Comparison of ENCODE assay signal across 8 mouse cellular contexts in the genomic region with DNA sequence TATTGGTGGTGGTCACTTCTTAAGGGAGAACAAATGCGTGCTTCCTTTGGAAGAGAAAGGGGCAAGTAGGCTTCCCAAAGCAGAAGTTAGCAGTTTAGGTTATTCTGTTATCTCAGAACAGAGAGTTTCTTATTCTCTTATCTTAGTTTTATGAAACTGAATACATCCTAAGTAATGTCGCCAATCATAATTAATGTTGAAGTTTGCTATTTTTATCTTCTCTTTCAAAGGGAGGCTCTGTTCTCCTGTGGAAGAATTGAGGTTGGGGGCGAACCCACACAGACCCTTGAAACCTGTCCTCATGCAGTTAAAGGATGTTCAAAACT. TPM values are rescaled to one million over a fixed set of nuclear protein-coding genes. Genes with fewer than 3 reads are reported as not detected.
A peak's percentile ranks its signal among the peaks of the same experiment; 100 is the strongest.
DNase-seq lines count a peak whose midpoint lies in the region; ATAC-seq and TF ChIP-seq lines count a peak whose summit lies in the region.

No protein-coding gene starts in this region.

- H3K27me3 ChIP-seq in heart, postnatal 0 days (ENCODE audit: control insufficient read depth, insufficient read depth, low read length): no peaks in the 10 kb centered on the region
- H3K27me3 ChIP-seq in hindbrain, embryonic 13.5 days: no peaks in the 10 kb centered on the region
- no peaks in the 10 kb centered on the region for H3K27me3 ChIP-seq in midbrain, embryonic 12.5 days

- peak overlapping the region; percentile 84; the same call in 1 of the 2 replicates for H3K27ac ChIP-seq in heart, postnatal 0 days (ENCODE audit: low read depth)
- H3K27ac ChIP-seq in bone marrow, adult 2 months (ENCODE audit: control insufficient read depth, insufficient read depth, low read depth, low read length, poor library complexity): no peak overlapping the region
- peak overlapping the region; percentile 80; the same call in 1 of the 2 replicates for H3K27ac ChIP-seq in hindbrain, embryonic 13.5 days
- peak overlapping the region; percentile 85 for H3K27ac ChIP-seq in midbrain, embryonic 12.5 days (replicated peaks)

- peak overlapping the region; percentile 82 for H3K4me2 ChIP-seq in heart, postnatal 0 days (ENCODE audit: low read depth, low read length)
- H3K4me2 ChIP-seq in hindbrain, embryonic 13.5 days: peak overlapping the region; percentile 74
- H3K4me2 ChIP-seq in midbrain, embryonic 12.5 days (replicated peaks): peak overlapping the region; percentile 76

- intact Hi-C loops in heart, postnatal 36 days (cut with DNase I): loop anchor here (2.0 to 5.0 kb wide), 3 partner anchors 29 to 195 kb away; partner anchors contain the start of genes Psmb1 and Tbp

- H3K9ac ChIP-seq in heart, postnatal 0 days (replicated peaks; ENCODE audit: low read depth, low read length): peak overlapping the region; percentile 56
- H3K9ac ChIP-seq in hindbrain, embryonic 13.5 days: peak overlapping the region; percentile 88
- H3K9ac ChIP-seq in midbrain, embryonic 12.5 days (replicated peaks): peak overlapping the region; percentile 92

- TF ChIP-seq EP300 in heart, postnatal 0 days (IDR thresholded peaks at IDR 0.05; ENCODE audit: low read depth): no peak

- TF ChIP-seq POLR2A in bone marrow, adult 2 months (IDR thresholded peaks at IDR 0.05; ENCODE audit: borderline replicate concordance, control insufficient read depth, low read depth, low read length): no peak

- H3K4me1 ChIP-seq in heart, postnatal 0 days (ENCODE audit: control insufficient read depth, insufficient read depth): peaks cover 8% of the 10 kb centered on the region
- H3K4me1 ChIP-seq in bone marrow, adult 2 months (ENCODE audit: control insufficient read depth, insufficient read depth, low read length): peaks cover 1% of the 10 kb centered on the region; the same call in 1 of the 2 replicates
- H3K4me1 ChIP-seq in hindbrain, embryonic 13.5 days (replicated peaks): peaks cover 18% of the 10 kb centered on the region
- H3K4me1 ChIP-seq in midbrain, embryonic 12.5 days: peaks cover 18% of the 10 kb centered on the region

- H3K36me3 ChIP-seq in heart, postnatal 0 days (replicated peaks; ENCODE audit: control insufficient read depth, insufficient read depth, low read length): peaks cover 23% of the 10 kb centered on the region
- H3K36me3 ChIP-seq in hindbrain, embryonic 13.5 days: peaks cover 25% of the 10 kb centered on the region
- peaks cover 21% of the 10 kb centered on the region for H3K36me3 ChIP-seq in midbrain, embryonic 12.5 days

- no peak for DNase-seq in heart, postnatal 0 days (ENCODE audit: low spot score)
- no peak for DNase-seq in heart, postnatal 36 days
- no peak for DNase-seq in thymus, postnatal 0 days (ENCODE audit: low spot score)
- DNase-seq in cerebellum, postnatal 36 days: no peak

- H3K4me3 ChIP-seq in heart, postnatal 0 days (ENCODE audit: low read depth, low read length): peak overlapping the region; percentile 61
- peak overlapping the region; percentile 10 for H3K4me3 ChIP-seq in bone marrow, adult 2 months (replicated peaks; ENCODE audit: control insufficient read depth, low read depth, low read length)
- H3K4me3 ChIP-seq in hindbrain, embryonic 13.5 days: peak overlapping the region; percentile 88
- H3K4me3 ChIP-seq in midbrain, embryonic 12.5 days: peak overlapping the region; percentile 96

- no peak for TF ChIP-seq CTCF in heart, postnatal 0 days (IDR thresholded peaks at IDR 0.05; ENCODE audit: low read depth)
- no peak for TF ChIP-seq CTCF in bone marrow, adult 2 months (IDR thresholded peaks at IDR 0.05; ENCODE audit: control insufficient read depth, insufficient read depth, low read length)

- WGBS in heart, postnatal 0 days: 38% methylated on average over 3 of the region's 3 CpGs
- WGBS in bone marrow, adult 2 months: 20% methylated on average over 3 of the region's 3 CpGs
- WGBS in hindbrain, embryonic 13.5 days: 58% methylated on average over 3 of the region's 3 CpGs
- whole genome bisulfite sequencing in midbrain, embryonic 12.5 days: 65% methylated on average over 3 of the region's 3 CpGs

- no peaks in the 10 kb centered on the region for H3K9me3 ChIP-seq in heart, postnatal 0 days (replicated peaks; ENCODE audit: control insufficient read depth, low read length)
- no peaks in the 10 kb centered on the region for H3K9me3 ChIP-seq in hindbrain, embryonic 13.5 days
- no peaks in the 10 kb centered on the region for H3K9me3 ChIP-seq in midbrain, embryonic 12.5 days

- no peak for ATAC-seq in heart, postnatal 0 days (ENCODE audit: insufficient read depth, low read depth)
- ATAC-seq in hindbrain, embryonic 13.5 days (ENCODE audit: low FRiP score): no peak
- ATAC-seq in midbrain, embryonic 12.5 days (ENCODE audit: low FRiP score, low read depth): no peak
- no peak for ATAC-seq in CD4-positive, CD25-positive, alpha-beta regulatory T cell, adult 4 months

RNA-seq across cellular contexts. Expression of gene Pdcd2, which starts 0.7 kb away (rescaled TPM):
- total RNA-seq in heart, postnatal 0 days (2014; rRNA removed; ENCODE audit: low replicate concordance): 42.7 and 72.9 TPM in 2 replicates
- 28.5 and 29.6 TPM in 2 replicates for polyA plus RNA-seq in heart, postnatal 0 days (2015; fragmentation: Nextera tagmentation; extraction: Ambion mirVana)
- 10 to 100 TPM; 14.8 to 19.7 TPM for total RNA-seq in heart, postnatal 36 days (2021)
- 15.7 and 39.6 TPM in 2 replicates for polyA plus RNA-seq in bone marrow, adult 2 months (2011; ENCODE audit: insufficient read depth, insufficient read length, low replicate concordance, missing spikeins)
- 70.9 and 76.3 TPM in 2 replicates for polyA plus RNA-seq in hindbrain, embryonic 13.5 days (2015; fragmentation: Nextera tagmentation; extraction: Ambion mirVana)
- polyA plus RNA-seq in midbrain, embryonic 12.5 days (2016; fragmentation: Nextera tagmentation; extraction: Ambion mirVana): 61.5 and 61.7 TPM in 2 replicates
- polyA plus RNA-seq in thymus, postnatal 0 days (2015; fragmentation: Nextera tagmentation; extraction: Ambion mirVana): 82.9 and 94.9 TPM in 2 replicates
- polyA plus RNA-seq in CD4-positive, CD25-positive, alpha-beta regulatory T cell, adult 4 months (2017; shearing (Covaris generic)): 10 to 100 TPM; 17.1 to 36.0 TPM

RNA-seq across cellular contexts. Expression of gene Tbp, which starts 28.1 kb away (rescaled TPM):
- total RNA-seq in heart, postnatal 0 days (2014; rRNA removed; ENCODE audit: low replicate concordance): 22.5 and 26.7 TPM in 2 replicates
- polyA plus RNA-seq in heart, postnatal 0 days (2015; fragmentation: Nextera tagmentation; extraction: Ambion mirVana): 14.7 and 16.5 TPM in 2 replicates
- total RNA-seq in heart, postnatal 36 days (2021): 10 to 100 TPM in 1 of 2 experiments, 1 to 10 TPM in 1; 8.2 to 12.8 TPM
- 14.0 and 15.6 TPM in 2 replicates for polyA plus RNA-seq in bone marrow, adult 2 months (2011; ENCODE audit: insufficient read depth, insufficient read length, low replicate concordance, missing spikeins)
- 57.3 and 62.7 TPM in 2 replicates for polyA plus RNA-seq in hindbrain, embryonic 13.5 days (2015; fragmentation: Nextera tagmentation; extraction: Ambion mirVana)
- polyA plus RNA-seq in midbrain, embryonic 12.5 days (2016; fragmentation: Nextera tagmentation; extraction: Ambion mirVana): 64.6 and 66.4 TPM in 2 replicates
- polyA plus RNA-seq in thymus, postnatal 0 days (2015; fragmentation: Nextera tagmentation; extraction: Ambion mirVana): 49.9 and 51.9 TPM in 2 replicates
- polyA plus RNA-seq in CD4-positive, CD25-positive, alpha-beta regulatory T cell, adult 4 months (2017; shearing (Covaris generic)): 10 to 100 TPM; 49.0 to 56.6 TPM

RNA-seq across cellular contexts. Expression of gene Psmb1, which starts 28.2 kb away (rescaled TPM):
- 91.4 and 112 TPM in 2 replicates for total RNA-seq in heart, postnatal 0 days (2014; rRNA removed; ENCODE audit: low replicate concordance)
- polyA plus RNA-seq in heart, postnatal 0 days (2015; fragmentation: Nextera tagmentation; extraction: Ambion mirVana): 228 and 230 TPM in 2 replicates
- total RNA-seq in heart, postnatal 36 days (2021): 100 to 1,000 TPM; 123 to 127 TPM
- polyA plus RNA-seq in bone marrow, adult 2 months (2011; ENCODE audit: insufficient read depth, insufficient read length, low replicate concordance, missing spikeins): 146 and 240 TPM in 2 replicates
- polyA plus RNA-seq in hindbrain, embryonic 13.5 days (2015; fragmentation: Nextera tagmentation; extraction: Ambion mirVana): 264 and 265 TPM in 2 replicates
- 233 and 244 TPM in 2 replicates for polyA plus RNA-seq in midbrain, embryonic 12.5 days (2016; fragmentation: Nextera tagmentation; extraction: Ambion mirVana)
- polyA plus RNA-seq in thymus, postnatal 0 days (2015; fragmentation: Nextera tagmentation; extraction: Ambion mirVana): 334 and 336 TPM in 2 replicates
- polyA plus RNA-seq in CD4-positive, CD25-positive, alpha-beta regulatory T cell, adult 4 months (2017; shearing (Covaris generic)): 100 to 1,000 TPM; 317 to 371 TPM

RNA-seq across cellular contexts. Expression of gene Prdm9, which starts 36.4 kb away (rescaled TPM):
- total RNA-seq in heart, postnatal 0 days (2014; rRNA removed; ENCODE audit: low replicate concordance): 1.0 and 2.3 TPM in 2 replicates
- 1.7 and 1.9 TPM in 2 replicates for polyA plus RNA-seq in heart, postnatal 0 days (2015; fragmentation: Nextera tagmentation; extraction: Ambion mirVana)
- total RNA-seq in heart, postnatal 36 days (2021): 1 to 10 TPM; 1.7 to 1.8 TPM
- 2.4 and 5.7 TPM in 2 replicates for polyA plus RNA-seq in bone marrow, adult 2 months (2011; ENCODE audit: insufficient read depth, insufficient read length, low replicate concordance, missing spikeins)
- 2.6 and 3.3 TPM in 2 replicates for polyA plus RNA-seq in hindbrain, embryonic 13.5 days (2015; fragmentation: Nextera tagmentation; extraction: Ambion mirVana)
- 3.8 and 4.2 TPM in 2 replicates for polyA plus RNA-seq in midbrain, embryonic 12.5 days (2016; fragmentation: Nextera tagmentation; extraction: Ambion mirVana)
- polyA plus RNA-seq in thymus, postnatal 0 days (2015; fragmentation: Nextera tagmentation; extraction: Ambion mirVana): 1.5 and 2.4 TPM in 2 replicates
- 10 to 100 TPM in 1 of 2 experiments, 1 to 10 TPM in 1; 5.7 to 10.6 TPM for polyA plus RNA-seq in CD4-positive, CD25-positive, alpha-beta regulatory T cell, adult 4 months (2017; shearing (Covaris generic))

Comparison
In these comparisons a context has a peak if more than half of its experiments do, and no peak if none do; other contexts are left out.
1. H3K4me3 ChIP-seq: peak in every context shown above with its lines; median percentile 96 in midbrain, embryonic 12.5 days; 88 in hindbrain, embryonic 13.5 days; 61 in heart, postnatal 0 days; 10 in bone marrow, adult 2 months.